Mouse (Mus musculus): Measurements from ENCODE around the gene Dop1b. TPM values are rescaled to one million over a fixed set of nuclear protein-coding genes. Genes with fewer than 3 reads are reported as not detected.
A peak's percentile ranks its signal among the peaks of the same experiment; 100 is the strongest.
"Not testable (repeated sequence)": the region's sequence is repeated elsewhere in the genome, so short reads cannot be mapped to it uniquely, and the experiment has no call there.

The Dop1b gene
- polyA plus RNA-seq, 1 experiment, result 38.7 TPM

DNA sequence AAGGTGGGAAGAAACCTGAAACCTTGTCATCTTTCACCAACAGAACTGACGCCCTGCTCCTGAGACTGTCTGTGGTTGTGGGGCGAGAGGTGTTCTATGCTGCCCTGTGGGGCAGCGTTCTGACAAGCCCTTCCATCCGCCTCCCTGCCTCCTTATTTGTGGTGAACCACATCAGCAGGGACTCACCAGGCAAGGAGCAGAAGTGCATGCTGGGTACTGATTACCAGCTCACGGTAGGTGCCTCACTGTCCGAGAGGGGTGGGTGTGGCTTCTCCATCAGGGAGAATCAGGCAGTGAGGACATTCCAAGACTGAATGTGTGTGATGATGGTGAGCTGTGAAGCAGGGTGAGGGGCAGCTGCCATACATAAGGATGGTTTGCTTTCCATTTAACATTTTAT lies 35.7 kb downstream of the Dop1b start:
- no peak for DNase-seq (ENCODE audit: low read depth, low spot score)
- 92% methylated on average over 6 of the region's 6 CpGs for WGBS

DNA sequence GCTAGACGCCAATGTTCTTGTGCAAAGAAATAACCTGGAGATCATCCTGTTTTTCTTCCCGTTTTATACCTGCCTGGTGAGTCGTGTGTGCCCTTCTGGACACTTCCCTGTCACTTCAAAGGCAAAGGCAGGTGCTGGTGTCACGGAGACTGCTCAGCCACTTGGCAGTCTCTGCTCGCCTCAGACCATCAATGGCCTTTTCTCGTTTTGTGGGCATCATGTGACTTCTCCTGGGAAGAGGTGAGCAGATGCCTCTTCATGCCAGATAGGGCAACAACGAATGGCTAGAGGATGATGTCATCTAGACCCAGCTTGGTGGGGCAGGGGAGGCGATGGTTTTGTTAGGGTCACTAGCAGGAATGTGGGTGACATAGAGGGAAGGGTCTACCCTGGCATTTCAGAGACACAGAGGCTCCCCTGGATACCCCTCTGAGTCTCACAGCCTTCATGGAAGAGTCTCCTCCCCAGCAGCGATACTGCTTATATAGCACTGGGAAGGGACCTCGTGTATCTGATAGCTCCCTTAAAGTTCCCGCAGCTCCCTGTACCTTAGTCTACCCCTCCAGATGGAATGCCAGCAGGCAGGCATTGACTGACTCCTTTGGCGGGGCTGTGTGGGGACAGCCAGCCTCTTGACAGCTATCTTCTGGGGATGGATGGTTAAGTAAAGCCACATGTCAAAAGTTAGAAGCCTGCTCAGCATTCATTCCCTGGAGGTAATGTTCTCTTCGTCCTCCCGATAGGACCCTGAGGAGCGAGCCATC lies 37.6 kb downstream of the Dop1b start:
- WGBS, result 78% methylated on average over 15 of the region's 15 CpGs
- no peak for DNase-seq (ENCODE audit: low read depth, low spot score)

DNA sequence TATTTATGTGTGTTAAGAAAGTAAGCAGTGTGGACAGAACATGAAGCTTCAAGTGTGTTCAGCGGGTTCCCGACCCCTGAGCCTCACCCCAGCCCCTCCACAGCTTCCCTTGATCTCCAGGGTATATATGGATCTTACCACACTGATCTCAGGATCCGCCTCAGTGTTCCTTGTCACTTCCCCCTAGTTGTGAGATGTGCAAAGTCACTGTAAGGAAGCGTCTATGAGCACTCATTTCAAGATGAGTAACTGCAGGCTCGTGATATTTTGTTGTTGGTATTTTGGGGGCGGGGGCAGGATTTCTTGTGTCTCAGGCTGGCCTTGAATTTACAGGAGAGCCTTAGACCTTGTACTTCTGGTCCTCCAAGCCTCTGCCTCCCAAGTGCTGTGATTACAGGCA lies 38.8 kb downstream of the Dop1b start:
- 85% methylated on average over 6 of the region's 6 CpGs for WGBS

DNA sequence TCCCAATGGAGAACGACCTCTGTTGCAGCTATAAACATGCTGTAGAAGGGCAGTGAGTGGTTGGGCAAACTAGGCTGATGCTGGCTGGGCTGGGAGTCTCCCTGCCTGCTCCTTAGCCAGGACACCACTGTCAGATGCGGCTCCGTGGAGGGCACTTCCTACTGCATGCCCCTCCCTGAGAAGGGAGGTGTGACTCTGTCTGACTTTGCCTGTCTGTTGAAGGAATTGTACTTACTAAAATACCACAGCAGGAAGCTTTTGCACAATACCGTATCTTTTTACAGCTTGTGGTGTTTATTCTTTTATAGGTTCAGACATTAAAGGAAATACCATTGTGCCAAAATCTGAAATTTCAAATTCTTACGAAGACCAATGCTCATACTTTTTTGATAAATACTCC lies 40.1 kb downstream of the Dop1b start:
- 19% methylated on average over 5 of the region's 5 CpGs for WGBS

More for the DNA sequence above, 38.8 kb downstream of the Dop1b start:
- DNase-seq (ENCODE audit: low read depth, low spot score), result no peak

DNA sequence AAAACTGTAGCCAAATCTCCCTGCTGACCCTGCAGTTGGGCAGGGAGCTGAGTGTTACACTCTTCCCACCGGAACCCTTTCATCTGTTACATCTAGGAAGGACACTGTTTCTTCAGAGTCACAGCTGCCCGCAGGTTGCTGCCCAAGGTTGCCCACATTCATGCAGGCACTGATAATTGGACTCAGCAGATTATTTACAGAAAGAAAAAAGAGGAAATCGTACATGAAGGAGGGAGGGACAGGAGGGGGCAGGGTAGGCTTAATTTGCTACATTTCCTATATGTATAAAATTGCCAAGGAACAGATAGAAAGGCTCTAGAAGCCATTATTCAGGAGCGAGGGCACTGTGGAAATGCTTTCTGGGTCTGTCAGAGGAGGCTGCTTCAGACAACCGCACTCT lies 44.9 kb downstream of the Dop1b start:
- 79% methylated on average over 5 of the region's 5 CpGs for WGBS
- DNase-seq (ENCODE audit: low read depth, low spot score), result no peak

More for the DNA sequence above, 40.1 kb downstream of the Dop1b start:
- no peak for DNase-seq (ENCODE audit: low read depth, low spot score)

DNA sequence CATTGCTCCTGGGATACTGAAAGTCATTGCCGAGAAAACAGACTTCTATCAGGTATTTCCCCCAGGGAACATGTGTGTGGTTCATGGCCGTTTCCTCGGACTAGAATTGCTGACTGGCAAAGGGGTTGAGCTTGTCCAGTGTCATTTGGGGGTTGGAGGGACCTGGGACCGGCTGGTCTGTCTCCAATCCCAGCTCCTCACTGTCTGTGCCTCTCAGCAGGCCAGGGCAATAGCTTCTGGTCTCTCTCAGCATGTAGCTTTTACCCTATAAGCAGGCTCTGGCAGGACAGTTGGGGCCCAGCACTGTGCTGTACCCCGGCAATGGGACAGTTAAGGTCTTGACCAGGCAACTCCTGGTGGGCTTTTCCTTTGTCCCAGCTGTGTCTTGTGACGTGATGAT lies 51.7 kb downstream of the Dop1b start:
- DNase-seq (ENCODE audit: low read depth, low spot score), result no peak
- 89% methylated on average over 6 of the region's 6 CpGs for WGBS

DNA sequence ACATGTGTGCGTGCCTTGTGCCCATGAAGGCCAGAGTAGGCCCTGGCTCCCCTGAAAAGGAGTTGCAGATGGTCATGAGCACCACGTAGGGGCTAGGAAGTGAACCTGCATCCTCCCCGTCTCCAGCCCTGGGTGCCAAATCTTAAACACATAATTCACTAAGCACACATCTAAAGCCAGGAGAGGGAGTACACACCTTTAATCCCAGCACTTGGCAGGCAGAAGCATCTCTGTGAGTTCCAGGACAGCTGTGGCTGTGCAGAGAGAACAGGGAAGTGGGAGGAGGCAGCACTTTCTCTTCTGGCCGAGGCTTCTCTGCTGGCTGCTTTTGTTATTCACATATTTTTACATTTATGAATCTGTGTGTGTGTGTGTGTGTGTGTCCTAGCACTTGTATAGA lies 52.9 kb downstream of the Dop1b start:
- no peak for DNase-seq (ENCODE audit: low read depth, low spot score)
- 39% methylated on average over 4 of the region's 4 CpGs for WGBS

DNA sequence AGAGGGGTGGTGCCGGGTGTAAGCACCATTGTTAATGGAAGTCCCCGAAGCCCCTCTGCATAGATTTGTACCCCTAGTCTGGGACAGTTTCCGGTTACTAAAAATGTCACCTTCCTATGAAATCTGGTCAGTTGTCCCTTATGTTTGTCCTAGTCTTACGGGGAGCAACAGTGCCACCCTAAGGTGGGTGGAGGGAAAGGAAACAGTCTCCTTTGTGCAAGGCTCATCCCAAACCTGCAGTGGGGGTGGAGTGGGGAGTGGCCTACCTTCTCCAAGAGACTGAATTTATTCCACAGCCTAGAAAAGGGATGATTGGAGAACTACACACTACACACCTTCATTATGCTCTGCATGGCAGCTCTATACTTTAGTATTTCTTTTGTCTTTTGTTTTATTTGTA lies 55.3 kb downstream of the Dop1b start:
- WGBS, result 51% methylated on average over 4 of the region's 4 CpGs

DNA sequence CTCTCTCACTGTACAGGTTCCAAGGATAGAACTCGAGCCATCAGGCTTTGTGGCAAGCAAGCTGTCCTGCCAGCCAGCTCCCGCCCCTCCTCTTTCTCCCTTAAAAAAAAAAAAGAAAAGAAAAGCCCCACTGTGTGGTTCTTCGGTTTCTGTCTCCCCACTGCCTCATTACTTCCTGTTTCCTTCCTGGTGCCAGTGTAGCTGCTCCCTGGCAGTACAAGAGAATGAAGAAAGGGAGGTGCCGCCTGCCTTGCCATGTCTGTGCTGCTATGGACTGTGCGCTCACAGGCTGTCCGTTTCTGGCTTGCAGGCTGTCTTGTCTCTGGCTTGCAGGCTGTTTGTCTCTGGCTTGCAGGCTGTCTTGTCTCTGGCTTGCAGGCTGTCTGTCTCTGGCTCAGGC lies 55.8 kb downstream of the Dop1b start:
- DNase-seq (ENCODE audit: low read depth, low spot score), result no peak
- 80% methylated on average over 6 of the region's 6 CpGs for WGBS

More for the DNA sequence above, 55.3 kb downstream of the Dop1b start:
- no peak for DNase-seq (ENCODE audit: low read depth, low spot score)

DNA sequence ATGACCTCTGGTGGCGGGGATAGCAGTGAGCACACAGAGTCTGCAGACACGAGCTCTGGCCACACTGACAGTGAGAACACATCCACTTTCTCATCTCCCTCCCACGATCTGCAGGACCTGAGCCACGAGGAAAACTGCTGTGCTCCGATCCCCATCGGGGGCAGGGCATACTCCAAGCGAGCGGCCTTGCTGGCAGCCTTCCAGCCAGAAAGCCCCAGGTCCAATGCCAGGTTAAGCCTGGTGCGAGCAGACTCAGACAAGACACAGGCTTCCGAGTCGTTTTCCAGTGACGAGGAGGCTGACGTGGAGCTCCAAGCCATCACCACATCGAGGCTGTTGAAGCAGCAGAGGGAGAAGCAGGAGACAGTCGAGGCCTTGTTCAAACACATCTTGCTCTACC lies 57.9 kb downstream of the Dop1b start:
- DNase-seq (ENCODE audit: low read depth, low spot score), result no peak
- 83% methylated on average over 15 of the region's 15 CpGs for WGBS

DNA sequence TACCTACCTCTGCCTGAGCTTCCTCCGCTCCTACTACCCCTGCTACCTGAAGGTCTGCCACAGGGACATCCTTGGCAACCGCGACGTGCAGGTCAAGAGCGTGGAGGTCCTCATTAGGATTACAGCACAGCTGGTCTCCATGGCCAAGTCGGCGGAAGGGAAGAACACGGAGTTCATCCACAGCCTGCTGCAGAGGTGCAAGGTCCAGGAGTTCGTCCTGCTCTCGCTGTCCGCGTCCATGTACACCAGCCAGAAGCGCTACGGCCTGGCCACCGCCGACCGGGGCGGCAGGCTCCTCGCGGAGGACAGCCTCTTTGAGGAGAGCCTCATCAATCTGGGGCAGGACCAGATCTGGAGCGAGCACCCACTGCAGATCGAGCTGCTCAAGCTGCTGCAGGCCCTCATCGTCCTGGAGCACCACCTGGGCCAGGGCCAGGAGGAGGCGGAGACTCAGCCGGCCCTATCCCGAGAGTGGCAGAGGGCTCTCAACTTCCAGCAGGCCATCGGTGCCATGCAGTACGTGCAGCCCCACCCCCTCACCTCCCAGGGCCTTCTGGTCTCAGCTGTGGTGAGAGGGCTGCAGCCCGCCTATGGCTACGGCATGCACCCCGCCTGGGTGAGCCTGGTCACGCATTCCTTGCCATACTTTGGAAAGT lies 58.7 kb downstream of the Dop1b start:
- 80% methylated on average over 32 of the region's 32 CpGs for WGBS
- no peak for DNase-seq (ENCODE audit: low read depth, low spot score)

DNA sequence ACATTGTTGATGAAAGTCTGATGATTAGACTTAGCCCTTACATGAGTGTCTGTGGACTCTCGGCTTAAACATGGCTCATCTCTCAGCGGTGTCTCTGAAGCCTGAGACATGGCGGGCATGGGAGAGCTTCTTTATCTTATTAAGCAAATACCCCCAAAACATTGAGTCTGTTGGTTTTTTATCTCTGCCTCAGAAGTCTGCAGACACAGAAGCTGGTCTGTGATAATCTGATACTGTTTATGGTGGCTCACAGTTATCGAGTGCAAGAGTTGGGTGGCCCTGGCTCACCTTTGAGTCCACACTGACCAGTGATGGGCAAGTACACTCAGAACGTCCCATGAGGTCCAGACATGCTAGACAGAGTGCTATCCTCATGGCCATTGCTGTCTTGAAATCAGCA lies 63.0 kb downstream of the Dop1b start:
- 90% methylated on average over 5 of the region's 5 CpGs for WGBS
- no peak for DNase-seq (ENCODE audit: low read depth, low spot score)

DNA sequence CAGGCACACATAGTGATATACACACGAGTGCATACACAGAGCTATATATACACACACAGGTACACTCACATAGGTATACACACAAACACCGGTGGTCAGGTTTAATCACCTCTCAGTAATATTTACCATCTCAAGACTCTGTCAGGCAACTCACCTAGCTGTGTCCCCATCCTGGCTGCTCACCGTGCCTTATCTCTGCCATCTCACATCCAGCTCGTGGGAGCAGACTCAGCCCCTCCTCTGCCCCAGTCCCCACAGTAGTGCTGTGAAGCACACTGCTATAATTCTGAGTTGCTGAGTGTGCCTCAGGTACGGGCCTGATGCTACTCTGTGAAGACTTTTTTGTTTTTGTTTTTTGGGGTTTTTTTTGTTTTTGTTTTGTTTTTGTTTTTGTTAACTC lies 64.8 kb downstream of the Dop1b start:
- WGBS, result 77% methylated on average over 5 of the region's 5 CpGs
- DNase-seq (ENCODE audit: low read depth, low spot score), result no peak

DNA sequence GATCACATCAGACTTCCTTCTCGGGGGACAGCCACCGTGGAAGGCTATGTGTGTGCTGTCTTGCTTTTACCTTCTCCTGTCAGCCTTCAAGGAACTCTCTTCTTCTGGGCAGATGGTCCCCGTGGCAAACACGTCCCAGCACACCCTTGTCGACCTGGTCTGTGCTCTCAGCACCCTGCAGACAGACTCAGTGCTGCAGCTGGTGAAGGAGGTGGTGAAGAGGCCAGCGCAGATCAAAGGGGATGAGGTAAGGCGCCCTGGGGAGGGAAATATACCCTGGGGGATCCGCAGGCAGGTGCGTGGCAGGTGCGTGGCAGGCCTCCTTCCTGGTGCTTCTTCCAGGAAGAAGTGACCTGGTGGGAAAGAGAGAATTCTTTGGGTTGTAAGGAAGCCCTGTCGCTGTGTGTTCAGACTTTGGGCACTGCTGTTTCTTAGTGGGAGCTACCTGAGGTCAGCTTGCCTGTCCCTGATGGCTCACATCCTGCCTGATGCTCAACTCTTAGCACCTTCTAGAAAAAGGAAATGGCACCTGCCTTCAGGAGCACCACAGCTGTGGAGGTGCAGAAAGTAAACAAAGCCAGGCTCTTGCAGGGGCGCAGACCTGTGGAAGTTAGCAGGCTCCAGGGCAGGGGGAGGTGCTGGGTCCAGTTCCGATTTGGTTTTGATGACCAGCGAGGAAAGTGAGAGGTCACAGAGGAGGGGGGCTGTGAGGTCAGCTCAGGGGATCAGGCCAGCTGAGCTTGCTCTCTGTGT lies 65.7 kb downstream of the Dop1b start:
- DNase-seq (ENCODE audit: low read depth, low spot score), result no peak
- WGBS, result 80% methylated on average over 14 of the region's 14 CpGs

DNA sequence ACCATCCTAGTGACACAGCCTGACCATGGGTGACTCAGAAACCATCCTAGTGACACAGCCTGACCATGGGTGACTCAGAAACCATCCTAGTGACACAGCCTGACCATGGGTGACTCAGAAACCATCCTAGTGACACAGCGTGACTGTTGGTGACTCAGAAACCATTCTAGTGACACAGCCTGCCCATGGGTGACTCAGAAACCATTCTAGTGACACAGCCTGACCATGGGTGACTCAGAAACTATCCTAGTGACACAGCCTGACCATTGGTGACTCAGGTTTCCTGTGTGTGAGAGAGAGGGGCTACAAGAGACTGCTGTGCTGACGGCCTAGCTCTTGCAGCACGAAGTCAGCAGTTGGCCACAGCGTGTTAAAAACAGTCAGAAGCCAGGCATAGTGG lies 66.7 kb downstream of the Dop1b start:
- 89% methylated on average over 4 of the region's 4 CpGs for WGBS
- DNase-seq (ENCODE audit: low read depth, low spot score), result not testable (repeated sequence)

DNA sequence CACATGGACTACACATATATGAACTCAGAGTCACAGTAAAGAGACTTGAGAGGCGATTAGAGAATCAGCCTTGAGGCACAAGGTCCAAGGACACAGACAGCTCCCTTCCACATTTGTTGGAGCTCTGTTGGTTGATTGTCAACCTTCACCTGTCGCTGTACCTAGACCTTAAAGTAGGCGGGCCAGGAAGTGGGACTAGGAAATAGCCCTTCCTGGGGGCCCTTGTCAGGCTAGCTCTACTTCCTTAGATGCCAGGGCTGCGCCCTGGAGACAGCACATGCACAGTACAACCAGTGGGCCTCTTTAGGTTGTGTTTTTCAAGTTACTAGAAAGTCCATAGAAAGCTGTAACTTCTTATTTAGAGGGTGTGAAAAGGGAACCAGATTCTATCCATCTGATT lies 67.8 kb downstream of the Dop1b start:
- WGBS, result 41% methylated on average over 4 of the region's 4 CpGs
- DNase-seq (ENCODE audit: low read depth, low spot score), result no peak

DNA sequence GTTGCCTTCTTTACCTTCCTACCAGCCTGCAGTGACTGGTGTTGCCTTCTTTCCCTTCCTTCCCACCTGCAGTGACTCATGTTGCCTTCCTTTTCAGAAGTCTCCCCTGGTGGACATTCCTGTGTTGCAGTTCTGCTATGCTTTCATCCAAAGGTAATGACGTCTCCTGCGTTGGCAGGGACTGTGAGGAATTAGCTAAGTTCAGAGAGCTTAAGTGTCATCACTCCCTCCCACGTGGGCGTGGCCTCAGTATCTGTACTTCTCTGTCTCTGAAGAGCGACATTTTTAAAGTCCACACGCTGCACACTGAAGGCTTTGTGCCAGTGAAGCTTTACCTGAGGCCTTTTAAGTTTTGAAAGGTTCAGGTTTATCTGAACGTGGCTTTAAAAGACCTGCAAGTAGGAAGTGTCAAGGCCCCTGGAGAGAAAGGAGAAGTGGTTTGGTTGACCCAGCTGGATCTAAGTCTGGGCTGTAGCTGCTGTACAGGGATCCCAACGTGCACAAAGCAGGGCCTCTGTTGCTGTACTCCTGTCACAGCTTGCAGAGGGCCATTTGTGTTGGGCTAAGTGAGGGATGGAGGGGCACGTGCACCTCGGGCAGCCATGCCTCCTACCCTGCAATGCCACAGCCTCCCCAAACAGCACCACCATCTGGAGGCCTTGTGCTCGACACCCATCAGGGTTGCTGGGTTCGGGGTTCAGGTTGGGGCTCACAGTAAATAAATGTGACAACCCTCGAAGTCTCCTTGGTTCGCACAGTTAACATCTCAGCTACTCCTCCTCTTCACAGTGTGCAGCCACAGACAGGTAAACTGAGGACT lies 69.2 kb downstream of the Dop1b start:
- no peak for DNase-seq (ENCODE audit: low read depth, low spot score)

DNA sequence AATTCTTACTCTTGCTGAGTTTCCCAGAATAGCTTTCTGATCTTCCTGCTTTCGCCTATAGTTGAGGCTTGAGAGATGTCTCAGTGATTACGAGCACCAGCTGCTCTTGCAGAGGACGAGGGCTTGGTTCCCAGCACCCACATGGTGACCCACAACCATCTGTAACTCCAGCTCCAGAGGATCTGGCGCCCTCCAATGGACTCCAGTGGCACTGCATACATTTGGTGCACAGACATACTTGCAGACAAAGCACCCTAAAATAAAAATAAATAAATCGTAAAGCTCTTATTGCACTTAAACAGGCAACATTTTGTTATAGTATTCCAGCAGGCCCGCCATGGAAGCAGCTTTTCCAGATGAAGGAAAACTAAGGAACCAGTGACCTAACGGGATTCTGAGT lies 72.5 kb downstream of the Dop1b start:
- WGBS, result 85% methylated on average over 7 of the region's 7 CpGs
- DNase-seq (ENCODE audit: low read depth, low spot score), result no peak

More for the DNA sequence above, 69.2 kb downstream of the Dop1b start:
- 64% methylated on average over 14 of the region's 14 CpGs for WGBS

DNA sequence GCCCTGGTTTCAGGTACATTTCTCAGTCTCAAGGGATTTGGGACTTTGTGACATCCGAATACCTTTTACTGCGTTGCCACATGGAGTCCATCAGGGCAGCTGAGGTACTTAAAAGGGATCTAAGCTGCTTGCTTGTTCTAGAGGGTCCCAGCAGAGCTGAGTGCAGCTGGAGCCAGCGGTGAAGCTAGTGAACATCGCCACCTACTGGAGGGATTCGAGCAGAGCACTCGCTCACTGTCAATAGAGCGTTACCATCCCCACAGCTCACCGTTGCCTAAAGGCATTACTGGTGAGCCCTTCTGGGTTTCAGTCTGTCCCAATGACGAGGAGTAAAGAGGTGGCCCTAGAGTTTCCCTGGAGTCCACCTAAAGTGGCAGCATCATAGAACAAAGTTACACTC lies 74.1 kb downstream of the Dop1b start:
- DNase-seq (ENCODE audit: low read depth, low spot score), result peak; percentile 16
- WGBS, result 13% methylated on average over 9 of the region's 9 CpGs

DNA sequence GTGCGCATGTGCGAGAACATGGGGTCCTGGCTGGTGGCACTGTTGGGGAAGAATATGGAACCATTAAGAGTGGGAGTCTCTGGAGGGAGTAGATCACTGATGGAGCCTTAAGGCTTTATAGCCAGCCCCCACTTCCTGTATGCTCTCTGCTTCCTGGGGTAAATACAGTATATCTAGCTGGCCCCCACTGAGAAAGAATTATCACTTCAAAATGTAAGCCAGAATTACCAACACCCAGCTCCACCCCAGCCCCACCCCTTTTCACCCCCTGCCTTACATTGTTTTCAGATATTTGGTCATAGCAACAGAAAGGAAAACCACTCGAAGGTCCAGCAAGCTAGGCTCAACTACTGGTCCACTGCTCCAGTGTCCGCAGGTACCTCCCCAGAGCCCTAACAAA lies 76.7 kb downstream of the Dop1b start:
- WGBS, result 79% methylated on average over 4 of the region's 4 CpGs
- DNase-seq (ENCODE audit: low read depth, low spot score), result no peak
